Mouse (Mus musculus) embryonic facial prominence, embryonic 12.5 days (tissue): ENCODE data around the gene Agap3. TPM values are rescaled to one million over a fixed set of nuclear protein-coding genes. Genes with fewer than 3 reads are reported as not detected.

ENCODE experiments used
- ATAC-seq: fragments of 200-750 bp; cut with Nextera tagmentation; 2 replicates; pipeline ENCODE4 v1.8.0; 2017; ENCODE audit not compliant: insufficient number of reproducible peaks, insufficient read depth, low FRiP score, low TSS enrichment
- H3K27ac ChIP-seq: fragments of 300-500 bp; sonication (generic); 2 replicates; pipeline ENCODE4 v1.5.1; 2016; ENCODE audit warnings: mild to moderate bottlenecking
- H3K27me3 ChIP-seq: fragments of 300-500 bp; sonication (generic); 2 replicates; pipeline ENCODE4 v1.6.1; 2016; ENCODE audit warnings: mild to moderate bottlenecking, moderate library complexity
- H3K36me3 ChIP-seq: fragments of 300-500 bp; sonication (generic); 2 replicates; pipeline ENCODE4 v1.6.1; 2016; ENCODE audit warnings: mild to moderate bottlenecking
- H3K4me1 ChIP-seq: fragments of 300-500 bp; sonication (generic); 2 replicates; pipeline ENCODE4 v1.6.1; 2016
- H3K4me2 ChIP-seq: fragments of 300-500 bp; sonication (generic); replicated peaks from 2 replicates; pipeline ENCODE4 v1.6.1; 2016; ENCODE audit warnings: mild to moderate bottlenecking, moderate library complexity
- H3K4me3 ChIP-seq: fragments of 300-500 bp; sonication (generic); 2 replicates; pipeline ENCODE4 v1.5.1; 2016; ENCODE audit warnings: mild to moderate bottlenecking
- H3K9ac ChIP-seq: fragments of 300-500 bp; sonication (generic); 2 replicates; pipeline ENCODE4 v1.6.1; 2016; ENCODE audit warnings: mild to moderate bottlenecking, moderate library complexity
- H3K9me3 ChIP-seq: fragments of 300-500 bp; sonication (generic); 2 replicates; pipeline ENCODE4 v1.6.1; 2016; ENCODE audit warnings: mild to moderate bottlenecking, moderate library complexity
- WGBS: fragments of 180-500 bp; shearing (Covaris S2); methylation state at CpG from one replicate; pipeline ENCODE4 v1.1.7; 2016; 5-methylcytosine and 5-hydroxymethylcytosine counted together
- polyA plus RNA-seq: library from polyadenylated mRNA; unstranded; fragments of >200 nt; fragmentation: Nextera tagmentation; extraction: Ambion mirVana; gene quantifications from 2 replicates; pipeline ENCODE4 v1.2.1, GENCODE M21; 2016

Agap3 gene
- polyA plus RNA-seq, 1 experiment from 2014 or later = 52.4 TPM

- Histone ChIP-seq H3K9ac (no peak overlapping the region), H3K27ac (no peak overlapping the region), H3K4me3 (no peak overlapping the region), H3K4me2 (no peak overlapping the region), H3K9me3 (no peaks in the 10 kb centered on the region), H3K36me3 (peaks cover 67% of the 10 kb centered on the region), H3K4me1 (peaks cover 17% of the 10 kb centered on the region), H3K27me3 (no peaks in the 10 kb centered on the region)
- 92% methylated on average over 8 of the region's 8 CpGs for WGBS
- ATAC-seq = no peak
These were observed 10.8 kb upstream of the Agap3 start for GRCm38 (mm10) chr5:24441187-24441586.

GRCm38 (mm10) chr5:24442029-24442428 is 9.9 kb upstream of the Agap3 start:
- no peaks in the 10 kb centered on the region for H3K27me3 ChIP-seq
- H3K4me2 ChIP-seq = no peak overlapping the region
- H3K36me3 ChIP-seq = peaks cover 59% of the 10 kb centered on the region
- WGBS = 81% methylated on average over 9 of the region's 9 CpGs
- H3K9me3 ChIP-seq = no peaks in the 10 kb centered on the region
- ATAC-seq = no peak
- H3K27ac ChIP-seq = no peak overlapping the region
- peaks cover 20% of the 10 kb centered on the region for H3K4me1 ChIP-seq
- no peak overlapping the region for H3K9ac ChIP-seq
- no peak overlapping the region for H3K4me3 ChIP-seq

GRCm38 (mm10) chr5:24443204-24443603 is 8.8 kb upstream of the Agap3 start:
- Histone ChIP-seq H3K4me1 (peaks cover 30% of the 10 kb centered on the region), H3K36me3 (peaks cover 52% of the 10 kb centered on the region), H3K27me3 (no peaks in the 10 kb centered on the region), H3K9me3 (no peaks in the 10 kb centered on the region), H3K27ac (no peak overlapping the region), H3K9ac (no peak overlapping the region), H3K4me3 (no peak overlapping the region), H3K4me2 (no peak overlapping the region)
- no peak for ATAC-seq
- 89% methylated on average over 7 of the region's 7 CpGs for WGBS

GRCm38 (mm10) chr5:24443927-24444326 is 8.1 kb upstream of the Agap3 start:
- H3K36me3 ChIP-seq = peaks cover 46% of the 10 kb centered on the region
- no peak overlapping the region for H3K27ac ChIP-seq
- peaks cover 30% of the 10 kb centered on the region for H3K4me1 ChIP-seq
- H3K9ac ChIP-seq = peak overlapping the region; percentile 90
- H3K9me3 ChIP-seq = no peaks in the 10 kb centered on the region
- peak overlapping the region; percentile 89 for H3K4me2 ChIP-seq
- peak overlapping the region; percentile 88 for H3K4me3 ChIP-seq
- no peak for ATAC-seq
- H3K27me3 ChIP-seq = no peaks in the 10 kb centered on the region
- WGBS = 85% methylated on average over 12 of the region's 12 CpGs

DNA sequence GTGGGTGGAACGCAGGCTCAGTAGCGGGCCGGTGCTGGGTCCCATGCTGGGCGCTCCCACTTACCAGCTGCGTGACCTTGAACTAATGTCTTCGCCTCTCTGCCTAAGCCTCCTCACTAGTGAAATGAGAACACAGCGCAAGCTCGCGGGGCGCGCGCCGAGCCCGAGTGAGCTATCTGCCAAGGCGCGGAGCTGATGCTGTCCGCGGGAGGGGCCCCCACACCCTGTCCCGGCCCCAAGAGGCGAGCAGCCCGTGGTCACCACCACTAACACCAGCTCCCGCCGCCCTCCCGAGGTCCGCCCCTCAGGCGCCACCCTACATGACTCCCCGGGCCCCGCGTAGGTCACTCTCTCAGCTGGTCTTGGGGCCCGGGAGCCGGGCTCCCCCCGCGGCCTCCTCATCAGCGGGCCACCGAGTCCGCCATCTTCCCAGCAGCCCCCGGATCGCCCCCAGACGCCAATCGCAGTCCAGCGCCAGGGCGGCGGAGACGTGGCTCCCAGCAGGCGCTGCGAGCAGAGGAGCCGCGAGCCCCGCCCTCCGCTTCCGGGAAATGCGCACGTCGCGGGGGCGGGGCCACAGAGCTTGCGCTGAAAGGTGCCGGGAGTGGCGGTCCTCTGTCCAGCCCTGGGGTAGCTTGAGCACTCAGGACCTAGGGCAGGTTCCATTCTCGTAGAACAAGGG is 7.1 kb upstream of the Agap3 start, which contains the start of gene Fastk:
Gene Fastk (minus strand): TSS at position 542 of the 682 bp plus-strand sequence.
- WGBS = under 1% methylated on average over 55 of the region's 60 CpGs
- peak; percentile 72 for ATAC-seq
- H3K4me2 ChIP-seq = peak within 1 kb of the TSS; percentile 89
- H3K9me3 ChIP-seq = no peaks in the 10 kb centered on the region
- H3K4me3 ChIP-seq = peak within 1 kb of the TSS; percentile 88
- no peaks in the 10 kb centered on the region for H3K27me3 ChIP-seq
- H3K36me3 ChIP-seq = peaks cover 37% of the 10 kb centered on the region
- peak within 1 kb of the TSS; percentile 91 for H3K27ac ChIP-seq
- H3K4me1 ChIP-seq = peaks cover 30% of the 10 kb centered on the region
- H3K9ac ChIP-seq = peak within 1 kb of the TSS; percentile 90

DNA sequence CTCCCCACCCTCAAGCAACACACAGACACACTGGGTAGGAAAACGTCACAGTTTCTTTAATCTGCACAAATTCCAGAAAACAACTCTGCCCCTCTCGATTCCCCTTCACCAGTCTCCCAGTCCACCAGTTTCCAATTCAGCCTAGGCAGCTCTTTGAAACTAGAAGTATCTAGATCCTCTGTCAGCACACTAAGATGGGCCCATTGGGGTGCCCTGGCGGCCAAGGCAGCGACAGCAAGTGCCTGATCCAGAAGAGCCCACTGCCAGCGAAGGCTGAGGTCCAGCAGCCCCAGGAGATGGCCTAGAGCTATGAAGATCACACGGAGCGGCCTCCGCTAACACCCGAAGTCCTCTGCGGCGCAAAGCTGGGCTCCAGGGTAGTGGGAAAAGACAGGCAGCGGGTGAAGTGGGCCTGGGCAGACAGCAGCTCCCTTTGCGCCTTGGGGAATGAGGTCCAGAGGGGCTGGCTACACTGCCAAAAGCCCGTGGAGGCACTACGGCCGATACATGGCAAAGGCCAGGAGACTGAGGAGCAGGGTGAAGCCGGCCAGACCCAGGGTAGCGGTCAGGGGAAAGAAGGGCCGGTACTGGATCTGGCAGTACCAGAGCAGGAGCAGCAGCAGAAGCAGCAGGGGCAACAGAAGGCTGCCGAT is 6.4 kb upstream of the Agap3 start:
- H3K9ac ChIP-seq = peak overlapping the region; percentile 90
- peak overlapping the region; percentile 89 for H3K4me2 ChIP-seq
- no peaks in the 10 kb centered on the region for H3K9me3 ChIP-seq
- peaks cover 30% of the 10 kb centered on the region for H3K4me1 ChIP-seq
- peaks cover 30% of the 10 kb centered on the region for H3K36me3 ChIP-seq
- ATAC-seq = no peak
- peak overlapping the region; percentile 88 for H3K4me3 ChIP-seq
- WGBS = 55% methylated on average over 20 of the region's 20 CpGs
- H3K27ac ChIP-seq = peak overlapping the region; percentile 91
- no peaks in the 10 kb centered on the region for H3K27me3 ChIP-seq

GRCm38 (mm10) chr5:24446630-24447029 is 5.3 kb upstream of the Agap3 start:
- H3K27ac ChIP-seq = no peak overlapping the region
- H3K4me1 ChIP-seq = peaks cover 36% of the 10 kb centered on the region
- no peak overlapping the region; the same call in 1 of the 2 replicates for H3K4me3 ChIP-seq
- H3K9me3 ChIP-seq = no peaks in the 10 kb centered on the region
- H3K27me3 ChIP-seq = no peaks in the 10 kb centered on the region
- no peak for ATAC-seq
- peak overlapping the region; percentile 82; the same call in 1 of the 2 replicates for H3K4me2 ChIP-seq
- H3K36me3 ChIP-seq = peaks cover 19% of the 10 kb centered on the region
- 83% methylated on average over 7 of the region's 7 CpGs for WGBS
- H3K9ac ChIP-seq = no peak overlapping the region

DNA sequence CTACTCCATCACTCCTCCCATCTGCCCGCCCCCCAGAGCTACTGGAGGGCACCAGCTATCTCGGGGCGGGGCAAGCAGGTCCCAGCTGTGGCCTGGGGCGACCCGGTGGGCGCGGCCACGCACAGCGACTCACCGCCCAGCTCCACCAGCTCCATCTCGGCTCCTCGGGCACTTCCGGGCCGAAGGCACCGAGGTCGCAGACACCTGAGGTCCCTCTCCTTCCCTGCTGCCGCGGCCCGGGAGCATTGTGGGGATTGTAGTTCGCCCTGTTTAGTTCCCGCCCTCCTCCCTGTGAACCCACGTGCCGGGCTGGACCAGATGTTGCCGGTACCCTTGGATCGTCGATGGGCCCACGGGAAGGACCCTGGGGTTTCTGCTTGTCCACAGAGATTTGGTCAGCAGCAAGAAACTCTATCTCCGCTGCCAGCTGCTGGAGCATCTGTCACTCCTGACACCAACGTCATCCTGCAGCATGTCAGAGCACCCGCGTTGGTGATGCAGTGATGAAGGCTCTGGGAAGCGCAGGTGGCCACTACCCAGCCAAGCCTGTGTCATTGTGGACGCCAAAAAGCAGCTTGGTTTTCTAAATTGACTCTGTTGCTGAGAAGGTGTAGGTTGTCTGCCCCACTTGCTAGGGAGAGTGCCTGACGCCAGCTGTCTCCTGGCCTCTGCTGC is 4.2 kb upstream of the Agap3 start, which contains the start of gene Tmub1:
Gene Tmub1 (minus strand): TSS at position 231 of the 675 bp plus-strand sequence.
- H3K4me3 ChIP-seq = peak within 1 kb of the TSS; percentile 70
- ATAC-seq = peak; percentile 53
- H3K27me3 ChIP-seq = no peaks in the 10 kb centered on the region
- H3K9me3 ChIP-seq = no peaks in the 10 kb centered on the region
- peak within 1 kb of the TSS; percentile 82 for H3K4me2 ChIP-seq
- peaks cover 9% of the 10 kb centered on the region; the same call in 1 of the 2 replicates for H3K36me3 ChIP-seq
- H3K9ac ChIP-seq = peak within 1 kb of the TSS; percentile 65
- WGBS = 2% methylated on average over 34 of the region's 34 CpGs
- no peak within 1 kb of the TSS for H3K27ac ChIP-seq
- peaks cover 36% of the 10 kb centered on the region for H3K4me1 ChIP-seq

GRCm38 (mm10) chr5:24451264-24452029 is 530 bp upstream of the Agap3 start:
- ATAC-seq = peak; percentile 52
- H3K9me3 ChIP-seq = no peaks in the 10 kb centered on the region
- H3K4me3 ChIP-seq = peak overlapping the region; percentile 84
- WGBS = 2% methylated on average over 53 of the region's 66 CpGs
- H3K4me2 ChIP-seq = peak overlapping the region; percentile 97
- no peaks in the 10 kb centered on the region for H3K36me3 ChIP-seq
- peak overlapping the region; percentile 97 for H3K9ac ChIP-seq
- H3K27ac ChIP-seq = peak overlapping the region; percentile 97
- H3K4me1 ChIP-seq = peaks cover 54% of the 10 kb centered on the region
- H3K27me3 ChIP-seq = no peaks in the 10 kb centered on the region

- no peaks in the 10 kb centered on the region for H3K9me3 ChIP-seq
- peak overlapping the region; percentile 97; the same call in 1 of the 2 replicates for H3K27ac ChIP-seq
- H3K4me2 ChIP-seq = peak overlapping the region; percentile 97
- ATAC-seq = peak; percentile 49
- peaks cover 8% of the 10 kb centered on the region; the same call in 1 of the 2 replicates for H3K36me3 ChIP-seq
- WGBS = under 1% methylated on average over 29 of the region's 29 CpGs
- peak overlapping the region; percentile 84 for H3K4me3 ChIP-seq
- peak overlapping the region; percentile 97 for H3K9ac ChIP-seq
- H3K4me1 ChIP-seq = peaks cover 45% of the 10 kb centered on the region
- H3K27me3 ChIP-seq = no peaks in the 10 kb centered on the region
These were observed 785 bp downstream of the Agap3 start for GRCm38 (mm10) chr5:24452691-24453233.
